Mouse (Mus musculus): ENCODE measurements around the gene Glb1l2. TPM values are rescaled to one million over a fixed set of nuclear protein-coding genes. Genes with fewer than 3 reads are reported as not detected.

Gene Glb1l2
- polyA plus RNA-seq (2011; ENCODE audit: insufficient read length, low read depth, missing spikeins), result 0.35 TPM in 1 of 2 replicates, not detected in the other

- H3K4me3 ChIP-seq (ENCODE audit: insufficient read depth, low read length), result peak within 1 kb of the TSS; percentile 45
- TF ChIP-seq POLR2A (IDR thresholded peaks at IDR 0.05; ENCODE audit: low read depth, low read length) (no peak), CTCF (IDR thresholded peaks at IDR 0.05; ENCODE audit: borderline replicate concordance, insufficient read depth, low read length) (no peak)
- no peaks in the 10 kb centered on the region for H3K4me1 ChIP-seq (ENCODE audit: control insufficient read depth, insufficient read depth, low read length)
- H3K27ac ChIP-seq (ENCODE audit: insufficient read depth, low read length), result no peak within 1 kb of the TSS
Observed at GRCm38 (mm10) chr9:26805935-26806666, at the start of gene Glb1l2. TSS of gene Glb1l2 (minus strand) at chr9:26806468.

DNA sequence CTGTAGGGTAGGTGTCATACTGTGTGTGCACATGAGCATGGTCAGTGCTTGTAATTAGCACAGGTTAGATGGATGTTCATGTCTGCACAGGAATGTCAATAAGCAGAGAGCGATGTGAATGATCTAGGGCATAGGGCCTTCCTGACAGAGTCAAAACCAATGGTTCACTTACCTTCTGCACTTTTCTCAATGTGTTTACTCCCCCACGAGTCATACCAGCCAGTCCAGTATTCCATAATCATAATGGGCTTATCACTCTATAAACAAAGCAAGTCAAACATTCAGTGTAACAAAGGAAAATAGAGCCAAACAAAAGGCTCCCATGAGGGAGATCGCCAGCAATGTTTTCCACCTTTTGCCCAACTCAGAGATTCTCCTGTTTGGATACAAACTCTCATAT, 24.8 kb upstream of the Glb1l2 start:
- H3K27ac ChIP-seq (ENCODE audit: insufficient read depth, low read length), result no peak overlapping the region
- TF ChIP-seq POLR2A (IDR thresholded peaks at IDR 0.05; ENCODE audit: low read depth, low read length) (no peak), CTCF (IDR thresholded peaks at IDR 0.05; ENCODE audit: borderline replicate concordance, insufficient read depth, low read length) (no peak)
- H3K4me3 ChIP-seq (ENCODE audit: insufficient read depth, low read length), result no peak overlapping the region
- H3K4me1 ChIP-seq (ENCODE audit: control insufficient read depth, insufficient read depth, low read length), result no peaks in the 10 kb centered on the region

GRCm38 (mm10) chr9:26819942-26820341, 13.7 kb upstream of the Glb1l2 start:
- TF ChIP-seq POLR2A (IDR thresholded peaks at IDR 0.05; ENCODE audit: low read depth, low read length), result no peak
- TF ChIP-seq CTCF (IDR thresholded peaks at IDR 0.05; ENCODE audit: borderline replicate concordance, insufficient read depth, low read length), result no peak
- Histone ChIP-seq H3K4me3 (ENCODE audit: insufficient read depth, low read length) (no peak overlapping the region), H3K4me1 (ENCODE audit: control insufficient read depth, insufficient read depth, low read length) (no peaks in the 10 kb centered on the region), H3K27ac (ENCODE audit: insufficient read depth, low read length) (no peak overlapping the region)

DNA sequence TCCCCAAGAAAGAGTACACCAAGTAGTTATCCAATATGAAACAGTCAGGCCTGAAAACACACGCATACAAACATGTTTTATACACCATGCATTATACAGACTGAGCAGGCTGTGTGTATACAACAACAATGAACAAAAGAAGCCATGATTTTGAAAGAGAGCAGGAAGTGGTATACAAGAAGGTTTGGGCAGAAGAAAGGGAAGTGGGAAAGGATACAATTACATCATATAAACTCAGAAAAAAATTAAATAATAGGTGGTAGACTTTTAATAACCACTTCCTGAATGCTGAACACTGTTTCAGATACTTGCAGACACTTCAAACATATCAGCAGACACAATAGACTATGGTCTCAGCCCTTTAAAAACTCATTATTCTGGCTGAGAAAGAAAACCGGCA, 2.5 kb upstream of the Glb1l2 start:
- H3K4me3 ChIP-seq (ENCODE audit: insufficient read depth, low read length), result no peak overlapping the region
- no peak for TF ChIP-seq POLR2A (IDR thresholded peaks at IDR 0.05; ENCODE audit: low read depth, low read length)
- TF ChIP-seq CTCF (IDR thresholded peaks at IDR 0.05; ENCODE audit: borderline replicate concordance, insufficient read depth, low read length), result no peak
- H3K4me1 ChIP-seq (ENCODE audit: control insufficient read depth, insufficient read depth, low read length), result no peaks in the 10 kb centered on the region
- no peak overlapping the region for H3K27ac ChIP-seq (ENCODE audit: insufficient read depth, low read length)

- no peak overlapping the region for H3K27ac ChIP-seq (ENCODE audit: insufficient read depth, low read length)
- no peaks in the 10 kb centered on the region for H3K4me1 ChIP-seq (ENCODE audit: control insufficient read depth, insufficient read depth, low read length)
- TF ChIP-seq POLR2A (IDR thresholded peaks at IDR 0.05; ENCODE audit: low read depth, low read length), result no peak
- no peak for TF ChIP-seq CTCF (IDR thresholded peaks at IDR 0.05; ENCODE audit: borderline replicate concordance, insufficient read depth, low read length)
- no peak overlapping the region for H3K4me3 ChIP-seq (ENCODE audit: insufficient read depth, low read length)
Observed at GRCm38 (mm10) chr9:26804321-26804720, 1.9 kb downstream of the Glb1l2 start.

DNA sequence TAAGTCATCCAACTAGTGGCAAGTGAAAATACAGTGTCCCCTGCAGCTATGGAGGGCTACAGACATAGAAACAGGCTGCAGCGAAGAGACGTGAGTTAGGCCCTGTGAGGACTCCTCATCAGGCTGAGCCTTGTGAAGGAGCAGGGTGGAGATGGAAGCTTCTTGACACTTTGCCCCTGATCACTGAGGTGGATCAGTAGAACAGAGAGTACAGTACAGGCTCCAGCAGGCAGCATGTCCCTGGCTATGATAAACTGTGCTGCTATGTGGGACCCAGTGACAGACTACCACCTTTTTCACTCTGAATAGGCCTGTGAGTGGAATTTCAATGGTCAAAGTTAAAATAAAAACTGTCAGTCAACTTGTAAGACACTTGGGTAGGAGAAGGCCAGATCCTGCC, 5.9 kb downstream of the Glb1l2 start:
- Histone ChIP-seq H3K4me1 (ENCODE audit: control insufficient read depth, insufficient read depth, low read length) (no peaks in the 10 kb centered on the region), H3K27ac (ENCODE audit: insufficient read depth, low read length) (no peak overlapping the region), H3K4me3 (ENCODE audit: insufficient read depth, low read length) (no peak overlapping the region)
- TF ChIP-seq CTCF (IDR thresholded peaks at IDR 0.05; ENCODE audit: borderline replicate concordance, insufficient read depth, low read length) (no peak), POLR2A (IDR thresholded peaks at IDR 0.05; ENCODE audit: low read depth, low read length) (no peak)

DNA sequence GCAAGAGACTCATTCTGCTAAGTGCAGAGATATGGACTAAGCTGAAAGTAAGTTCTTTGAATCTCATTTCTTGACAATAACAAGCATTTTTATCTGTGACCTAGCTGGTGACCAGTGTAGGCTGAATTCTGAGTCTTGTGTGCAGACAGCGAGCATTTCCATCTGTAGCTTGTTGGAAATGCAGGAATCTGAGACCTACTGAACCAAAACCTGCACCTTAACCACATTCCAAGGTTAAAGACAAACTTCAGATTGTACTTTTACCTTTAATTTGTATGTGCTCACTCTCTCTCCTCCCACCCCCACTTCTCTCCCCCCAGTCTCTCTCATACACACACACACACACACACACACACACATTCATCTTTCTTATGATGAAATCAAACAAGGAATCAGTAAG, 7.5 kb downstream of the Glb1l2 start:
- no peak overlapping the region for H3K27ac ChIP-seq (ENCODE audit: insufficient read depth, low read length)
- H3K4me3 ChIP-seq (ENCODE audit: insufficient read depth, low read length), result no peak overlapping the region
- TF ChIP-seq POLR2A (IDR thresholded peaks at IDR 0.05; ENCODE audit: low read depth, low read length) (no peak), CTCF (IDR thresholded peaks at IDR 0.05; ENCODE audit: borderline replicate concordance, insufficient read depth, low read length) (no peak)
- no peaks in the 10 kb centered on the region for H3K4me1 ChIP-seq (ENCODE audit: control insufficient read depth, insufficient read depth, low read length)

- TF ChIP-seq CTCF (IDR thresholded peaks at IDR 0.05; ENCODE audit: borderline replicate concordance, insufficient read depth, low read length) (no peak), POLR2A (IDR thresholded peaks at IDR 0.05; ENCODE audit: low read depth, low read length) (no peak)
- H3K4me3 ChIP-seq (ENCODE audit: insufficient read depth, low read length), result no peak overlapping the region
- no peaks in the 10 kb centered on the region for H3K4me1 ChIP-seq (ENCODE audit: control insufficient read depth, insufficient read depth, low read length)
- H3K27ac ChIP-seq (ENCODE audit: insufficient read depth, low read length), result no peak overlapping the region
Observed at GRCm38 (mm10) chr9:26798205-26798604, 8.1 kb downstream of the Glb1l2 start.

DNA sequence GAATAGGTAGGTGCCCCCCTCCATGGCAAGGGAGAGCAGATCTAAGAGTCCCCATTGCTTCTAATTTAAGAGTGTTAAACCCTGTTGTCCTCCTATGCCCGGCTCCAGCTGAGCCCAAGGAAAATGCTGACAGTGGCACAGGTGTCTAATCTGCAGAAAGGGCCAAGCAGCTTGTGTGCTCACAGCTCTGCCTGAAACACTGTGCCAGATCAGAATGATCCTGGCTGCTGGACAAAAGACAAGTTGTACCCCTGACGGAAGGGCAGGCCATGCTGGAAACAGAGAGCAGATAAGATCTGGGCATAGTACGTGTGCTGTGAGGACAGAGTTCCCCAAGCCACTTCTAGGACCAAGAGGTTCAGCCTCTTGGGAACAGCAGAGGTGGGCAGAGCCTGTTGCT, 13.4 kb downstream of the Glb1l2 start:
- no peak overlapping the region for H3K27ac ChIP-seq (ENCODE audit: insufficient read depth, low read length)
- TF ChIP-seq POLR2A (IDR thresholded peaks at IDR 0.05; ENCODE audit: low read depth, low read length) (no peak), CTCF (IDR thresholded peaks at IDR 0.05; ENCODE audit: borderline replicate concordance, insufficient read depth, low read length) (no peak)
- no peaks in the 10 kb centered on the region for H3K4me1 ChIP-seq (ENCODE audit: control insufficient read depth, insufficient read depth, low read length)
- H3K4me3 ChIP-seq (ENCODE audit: insufficient read depth, low read length), result no peak overlapping the region

DNA sequence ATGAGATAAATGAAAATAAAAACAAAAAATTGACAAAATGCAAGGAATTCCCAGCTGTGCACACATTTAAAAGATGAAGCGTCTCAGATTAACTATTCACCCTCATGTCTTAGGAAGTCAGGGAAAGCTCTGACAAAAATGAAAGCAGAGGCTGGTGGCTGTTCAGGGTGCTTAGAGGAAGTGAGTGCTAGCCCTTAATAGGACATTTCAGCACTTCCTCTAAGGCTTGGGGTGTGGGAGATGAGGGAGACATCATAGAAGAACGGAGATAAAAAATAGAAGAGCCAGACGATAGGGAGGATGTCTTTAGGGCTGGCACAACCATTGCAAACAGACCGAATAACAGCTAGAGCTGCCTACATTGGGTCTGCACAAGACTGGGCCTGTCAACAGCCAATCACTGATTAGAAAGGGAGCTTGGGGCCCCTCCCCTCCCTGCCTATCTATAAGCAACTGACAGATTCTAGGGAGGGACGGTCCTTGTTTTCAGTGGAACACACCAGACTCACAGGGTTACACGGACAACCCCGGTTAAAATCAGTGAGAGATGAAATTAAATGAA, 22.8 kb downstream of the Glb1l2 start:
- Histone ChIP-seq H3K4me1 (ENCODE audit: control insufficient read depth, insufficient read depth, low read length) (no peaks in the 10 kb centered on the region), H3K4me3 (ENCODE audit: insufficient read depth, low read length) (no peak overlapping the region), H3K27ac (ENCODE audit: insufficient read depth, low read length) (no peak overlapping the region)
- TF ChIP-seq POLR2A (IDR thresholded peaks at IDR 0.05; ENCODE audit: low read depth, low read length), result no peak

Measured in embryonic fibroblast, embryonic 13.5 days (primary cell).